Mouse (Mus musculus) limb, embryonic 14.5 days (tissue): Measurements from ENCODE around the gene Actrt2. TPM values are rescaled to one million over a fixed set of nuclear protein-coding genes. Genes with fewer than 3 reads are reported as not detected.
A peak's percentile ranks its signal among the peaks of the same experiment; 100 is the strongest.

Source experiments
- ATAC-seq: fragments of 200-750 bp; cut with Nextera tagmentation; 2 replicates; pipeline ENCODE4 v1.8.0; 2017; ENCODE audit warnings: low read depth, moderate number of reproducible peaks, moderate TSS enrichment; ENCODE audit not compliant: low FRiP score
- DNase-seq: peaks from one replicate; pipeline ENCODE4 v3.0.0-alpha.2; 2015; ENCODE audit warnings: low spot score
- H3K27ac ChIP-seq: fragments of 300-500 bp; sonication (generic); replicated peaks from 2 replicates; pipeline ENCODE4 v1.5.1; 2014; ENCODE audit warnings: low read depth, mild to moderate bottlenecking, low read length, moderate library complexity, mixed read lengths
- H3K27me3 ChIP-seq: fragments of 300-500 bp; sonication (generic); 2 replicates; pipeline ENCODE4 v1.6.1; 2014; ENCODE audit warnings: low read length, mixed read lengths; ENCODE audit not compliant: control insufficient read depth, insufficient read depth
- H3K36me3 ChIP-seq: fragments of 300-500 bp; sonication (generic); 2 replicates; pipeline ENCODE4 v1.6.1; 2014; ENCODE audit warnings: mild to moderate bottlenecking, low read length, moderate library complexity, mixed read lengths; ENCODE audit not compliant: control insufficient read depth, insufficient read depth
- H3K4me1 ChIP-seq: fragments of 300-500 bp; sonication (generic); 2 replicates; pipeline ENCODE4 v1.6.1; 2014; ENCODE audit warnings: antibody characterized with exemption, low read length, mixed read lengths; ENCODE audit not compliant: control insufficient read depth, insufficient read depth
- H3K4me2 ChIP-seq: fragments of 300-500 bp; sonication (generic); replicated peaks from 2 replicates; pipeline ENCODE4 v1.6.1; 2014; ENCODE audit warnings: low read depth, mild to moderate bottlenecking, low read length, moderate library complexity; ENCODE audit not compliant: severe bottlenecking
- H3K4me3 ChIP-seq: fragments of 300-500 bp; sonication (generic); replicated peaks from 2 replicates; pipeline ENCODE4 v1.5.1; 2014; ENCODE audit warnings: low read length
- H3K9ac ChIP-seq: fragments of 300-500 bp; sonication (generic); 2 replicates; pipeline ENCODE4 v1.6.1; 2014; ENCODE audit warnings: mild to moderate bottlenecking, low read depth, low read length, moderate library complexity; ENCODE audit not compliant: severe bottlenecking
- H3K9me3 ChIP-seq: fragments of 300-500 bp; sonication (generic); 2 replicates; pipeline ENCODE4 v1.6.1; 2016; ENCODE audit warnings: low read length; ENCODE audit not compliant: control insufficient read depth
- POLR2A ChIP-seq: fragments of 200-500 bp; IDR thresholded peaks from 2 replicates; pipeline ENCODE4 v1.8.0; 2012; ENCODE audit warnings: inconsistent platforms, mild to moderate bottlenecking, moderate library complexity, borderline replicate concordance; ENCODE audit not compliant: insufficient read depth, insufficient read length; ENCODE audit errors: extremely low read depth
- WGBS: fragments of 180-500 bp; shearing (Covaris S2); extraction: QIAGEN DNeasy Blood & Tissue Kit; methylation state at CpG from one replicate; pipeline ENCODE4 v1.1.7; 2014; 5-methylcytosine and 5-hydroxymethylcytosine counted together
- polyA plus RNA-seq, 2 experiments: library from polyadenylated mRNA; depleted of rRNA in 1 of 2; stranded (reverse) in 1 of 2; unstranded in 1 of 2; fragments of >200 nt; fragmentation: Nextera tagmentation in 1 of 2; extraction: Ambion mirVana in 1 of 2; gene quantifications; 2 replicates each; pipeline versions ENCODE4 v1.2.1 to v1.2.3; 2012 to 2014

Gene Actrt2
- polyA plus RNA-seq, 2 experiments, result not detected

GRCm38 (mm10) chr4:154642496-154642895 lies 25.2 kb downstream of the Actrt2 start:
- Histone ChIP-seq H3K36me3 (no peaks in the 10 kb centered on the region), H3K27ac (no peak overlapping the region), H3K4me2 (no peak overlapping the region), H3K4me3 (no peak overlapping the region), H3K27me3 (peaks cover 28% of the 10 kb centered on the region; the same call in 1 of the 2 replicates), H3K9me3 (peaks cover 8% of the 10 kb centered on the region), H3K9ac (no peak overlapping the region), H3K4me1 (peaks cover 38% of the 10 kb centered on the region)
- WGBS, result 15% methylated on average over 6 of the region's 6 CpGs
- no peak for ATAC-seq
- no peak for TF ChIP-seq POLR2A
- peak; percentile 1 for DNase-seq

- no peak for TF ChIP-seq POLR2A
- 6% methylated on average over 32 of the region's 32 CpGs for WGBS
- Histone ChIP-seq H3K9ac (peak overlapping the region; percentile 44), H3K4me1 (peaks cover 38% of the 10 kb centered on the region), H3K36me3 (no peaks in the 10 kb centered on the region), H3K4me3 (peak overlapping the region; percentile 77), H3K4me2 (peak overlapping the region; percentile 89), H3K27ac (peak overlapping the region; percentile 97), H3K27me3 (peaks cover 28% of the 10 kb centered on the region; the same call in 1 of the 2 replicates), H3K9me3 (no peaks in the 10 kb centered on the region)
- ATAC-seq, result no peak
- DNase-seq, result peak; percentile 4
Observed at GRCm38 (mm10) chr4:154641296-154642110, 26.2 kb downstream of the Actrt2 start.

- peak; percentile 5 for DNase-seq
- H3K36me3 ChIP-seq, result no peaks in the 10 kb centered on the region
- peaks cover 28% of the 10 kb centered on the region; the same call in 1 of the 2 replicates for H3K27me3 ChIP-seq
- ATAC-seq, result no peak
- H3K9ac ChIP-seq, result peak overlapping the region; percentile 89
- peaks cover 38% of the 10 kb centered on the region for H3K4me1 ChIP-seq
- WGBS, result 4% methylated on average over 20 of the region's 20 CpGs
- peak overlapping the region; percentile 77 for H3K4me3 ChIP-seq
- H3K27ac ChIP-seq, result peak overlapping the region; percentile 97
- no peak for TF ChIP-seq POLR2A
- no peaks in the 10 kb centered on the region for H3K9me3 ChIP-seq
- H3K4me2 ChIP-seq, result peak overlapping the region; percentile 89
Observed at GRCm38 (mm10) chr4:154640443-154641295, 27.0 kb downstream of the Actrt2 start.

- TF ChIP-seq POLR2A, result no peak
- peak overlapping the region; percentile 89 for H3K9ac ChIP-seq
- 17% methylated on average over 13 of the region's 13 CpGs for WGBS
- peaks cover 41% of the 10 kb centered on the region for H3K4me1 ChIP-seq
- peak overlapping the region; percentile 77 for H3K4me3 ChIP-seq
- H3K27me3 ChIP-seq, result peaks cover 28% of the 10 kb centered on the region; the same call in 1 of the 2 replicates
- H3K27ac ChIP-seq, result peak overlapping the region; percentile 97
- ATAC-seq (no peak), DNase-seq (peak; percentile 2)
- H3K9me3 ChIP-seq, result no peaks in the 10 kb centered on the region
- H3K36me3 ChIP-seq, result no peaks in the 10 kb centered on the region
- peak overlapping the region; percentile 89 for H3K4me2 ChIP-seq
Observed at GRCm38 (mm10) chr4:154639591-154640442, 27.9 kb downstream of the Actrt2 start.
